Mouse (Mus musculus): Measurements from ENCODE around the gene Atf6b.

The Atf6b gene

DNA sequence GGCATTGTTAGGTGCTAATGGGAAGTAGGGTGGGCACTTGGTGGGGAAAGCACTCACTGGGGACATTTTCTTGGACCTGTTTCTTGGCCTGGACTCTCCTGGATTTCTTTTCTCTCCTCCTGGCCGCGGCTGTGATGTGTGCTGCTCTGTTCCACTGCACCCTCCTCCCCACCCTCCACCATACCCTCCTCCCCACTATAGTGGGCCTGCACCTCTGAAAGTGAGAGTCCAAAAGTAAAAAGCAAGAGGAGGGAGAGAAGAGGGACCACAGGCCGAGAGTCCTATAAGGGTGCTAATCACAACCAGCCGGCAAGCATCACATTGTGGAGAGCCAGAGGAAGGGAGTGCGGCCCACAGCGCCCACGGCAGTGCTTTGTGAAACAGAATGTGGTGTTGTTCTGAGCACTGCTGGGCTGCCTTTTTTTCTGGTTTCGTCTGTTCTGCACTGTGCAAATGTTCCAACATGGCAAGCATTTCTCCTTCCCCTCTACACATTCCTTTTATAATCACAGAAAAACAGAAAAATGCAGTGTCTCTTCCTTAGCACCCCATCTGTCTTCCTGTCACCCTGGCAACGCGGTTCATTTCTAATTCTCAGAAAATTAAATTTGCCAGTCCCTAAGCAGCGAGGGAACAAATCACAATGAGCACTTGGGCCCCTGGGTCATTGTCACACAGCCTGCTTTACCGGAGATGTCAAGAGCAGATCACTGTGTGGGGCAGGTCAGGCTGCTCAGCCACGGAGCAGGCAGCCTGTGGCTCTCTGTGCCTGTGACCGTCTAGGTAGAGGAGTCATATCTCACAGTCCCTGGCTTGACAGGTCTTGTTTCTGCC is 52.8 kb downstream of the Atf6b start:
- DNase-seq (ENCODE audit: low spot score), result peak; percentile 81

DNA sequence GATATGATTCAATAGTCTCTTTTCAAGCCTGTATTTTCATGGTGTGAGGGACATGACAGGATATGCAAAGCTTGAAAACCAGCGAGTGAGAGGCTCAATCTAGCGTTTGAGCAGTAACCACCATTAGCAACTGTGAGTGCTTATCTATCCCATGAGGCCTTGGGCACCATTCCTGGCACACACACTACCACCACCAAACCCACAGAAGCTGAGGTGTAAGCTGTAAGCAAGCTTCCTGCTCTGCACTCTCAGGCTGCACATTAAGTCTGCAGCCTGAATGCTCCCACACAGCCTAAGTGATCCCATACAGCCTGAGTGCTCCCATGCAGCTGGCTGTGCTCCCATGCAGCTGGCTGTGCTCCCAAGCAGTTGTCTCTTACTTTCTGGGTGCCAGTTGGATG is 53.7 kb downstream of the Atf6b start:
- peak; percentile 42 for DNase-seq (ENCODE audit: low spot score)

All from layer of hippocampus, adult 11-12 months (tissue).